Mouse (Mus musculus) midbrain, postnatal 0 days (tissue): ENCODE data around the gene Inpp5f. TPM values are rescaled to one million over a fixed set of nuclear protein-coding genes. Genes with fewer than 3 reads are reported as not detected.

Experiments used
- ATAC-seq: fragments of 200-750 bp; cut with Nextera tagmentation; 2 replicates; pipeline ENCODE4 v1.8.0; 2017; ENCODE audit warnings: moderate number of reproducible peaks, mild to moderate bottlenecking, moderate TSS enrichment, moderate library complexity; ENCODE audit not compliant: low FRiP score
- DNase-seq: peaks from one replicate; pipeline ENCODE4 v3.0.0-alpha.2; 2015; ENCODE audit warnings: low spot score
- H3K27ac ChIP-seq: fragments of 300-500 bp; sonication (generic); 2 replicates; pipeline ENCODE4 v1.5.1; 2014; ENCODE audit warnings: low read depth, mild to moderate bottlenecking, low read length, mixed read lengths
- H3K27me3 ChIP-seq: fragments of 300-500 bp; sonication (generic); 2 replicates; pipeline ENCODE4 v1.6.1; 2014; ENCODE audit warnings: low read length, control low read depth, mixed read lengths; ENCODE audit not compliant: insufficient read depth
- H3K36me3 ChIP-seq: fragments of 300-500 bp; sonication (generic); 2 replicates; pipeline ENCODE4 v1.6.1; 2014; ENCODE audit warnings: low read length, control low read depth, mixed read lengths; ENCODE audit not compliant: insufficient read depth
- H3K4me1 ChIP-seq: fragments of 300-500 bp; sonication (generic); 2 replicates; pipeline ENCODE4 v1.6.1; 2014; ENCODE audit warnings: mild to moderate bottlenecking, control low read depth, antibody characterized with exemption, low read length, mixed read lengths; ENCODE audit not compliant: insufficient read depth
- H3K4me2 ChIP-seq: fragments of 300-500 bp; sonication (generic); 2 replicates; pipeline ENCODE4 v1.6.1; 2014; ENCODE audit warnings: low read depth, mild to moderate bottlenecking, low read length, mixed read lengths; ENCODE audit not compliant: poor library complexity, severe bottlenecking
- H3K4me3 ChIP-seq: fragments of 300-500 bp; sonication (generic); 2 replicates; pipeline ENCODE4 v1.5.1; 2014; ENCODE audit warnings: low read depth, mild to moderate bottlenecking, low read length, moderate library complexity
- H3K9ac ChIP-seq: fragments of 300-500 bp; sonication (generic); replicated peaks from 2 replicates; pipeline ENCODE4 v1.6.1; 2014; ENCODE audit warnings: mild to moderate bottlenecking, low read length, moderate library complexity, mixed read lengths; ENCODE audit not compliant: poor library complexity, severe bottlenecking
- H3K9me3 ChIP-seq: fragments of 300-500 bp; sonication (generic); 2 replicates; pipeline ENCODE4 v1.6.1; 2016; ENCODE audit warnings: low read length, control low read depth
- CTCF ChIP-seq: IDR thresholded peaks from 2 replicates; pipeline ENCODE4 v1.5.1; 2016; ENCODE audit warnings: antibody characterized with exemption, mild to moderate bottlenecking
- WGBS: fragments of 180-500 bp; shearing (Covaris S2); extraction: QIAGEN DNeasy Blood & Tissue Kit; methylation state at CpG from one replicate; pipeline ENCODE4 v1.1.7; 2014; 5-methylcytosine and 5-hydroxymethylcytosine counted together
- polyA plus RNA-seq: library from polyadenylated mRNA; unstranded; fragments of >200 nt; fragmentation: Nextera tagmentation; extraction: Ambion mirVana; gene quantifications from 2 replicates; pipeline ENCODE4 v1.2.1, GENCODE M21; 2015
- total RNA-seq: library from RNA; depleted of rRNA; stranded (reverse); fragments of >200 nt; gene quantifications from 2 replicates; pipeline ENCODE4 v1.2.3, GENCODE M21; 2014

The Inpp5f gene
- total and polyA plus RNA-seq, 2 experiments from 2014 or later, result 424 to 503 TPM

DNA sequence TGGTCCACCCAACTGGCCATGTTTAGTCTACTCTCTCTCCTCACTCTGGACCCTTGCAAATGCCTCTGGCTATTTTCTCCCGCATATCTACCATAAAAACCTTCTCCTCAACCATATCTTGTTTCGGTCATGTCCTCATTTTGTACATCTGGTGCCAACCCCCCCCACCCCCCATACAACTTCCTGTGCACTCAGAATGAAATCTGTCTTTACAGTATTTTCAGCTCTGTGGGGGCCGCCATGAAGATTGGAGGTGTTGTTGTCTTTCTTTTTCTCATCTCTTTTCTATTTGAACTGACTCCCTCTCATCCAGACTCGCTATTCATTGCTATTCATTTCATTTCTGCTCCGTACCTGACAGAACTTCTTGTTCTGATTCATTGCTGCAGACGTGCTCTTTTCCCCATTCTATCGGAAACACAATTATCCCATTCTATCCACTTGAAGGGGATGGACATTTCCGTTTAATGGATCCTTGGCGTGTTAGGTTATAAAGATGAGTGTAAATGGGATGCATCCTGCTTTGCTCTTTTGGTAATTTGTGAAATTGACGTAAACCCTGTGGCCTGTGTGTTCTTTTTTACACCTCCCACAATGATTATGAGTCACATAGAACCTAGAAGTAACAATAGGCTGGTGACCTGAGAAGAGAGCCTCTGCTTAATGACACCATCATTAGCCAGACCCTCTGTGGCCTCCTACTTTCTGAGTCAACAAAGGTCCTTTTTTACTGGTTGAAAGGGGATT is 32.8 kb upstream of the Inpp5f start:
- Histone ChIP-seq H3K9me3 (no peaks in the 10 kb centered on the region), H3K4me1 (no peaks in the 10 kb centered on the region), H3K9ac (no peak overlapping the region), H3K4me3 (no peak overlapping the region), H3K4me2 (no peak overlapping the region), H3K36me3 (no peaks in the 10 kb centered on the region), H3K27me3 (no peaks in the 10 kb centered on the region), H3K27ac (no peak overlapping the region)
- TF ChIP-seq CTCF, result no peak
- ATAC-seq (no peak), DNase-seq (no peak)
- 84% methylated on average over 10 of the region's 10 CpGs for WGBS

DNA sequence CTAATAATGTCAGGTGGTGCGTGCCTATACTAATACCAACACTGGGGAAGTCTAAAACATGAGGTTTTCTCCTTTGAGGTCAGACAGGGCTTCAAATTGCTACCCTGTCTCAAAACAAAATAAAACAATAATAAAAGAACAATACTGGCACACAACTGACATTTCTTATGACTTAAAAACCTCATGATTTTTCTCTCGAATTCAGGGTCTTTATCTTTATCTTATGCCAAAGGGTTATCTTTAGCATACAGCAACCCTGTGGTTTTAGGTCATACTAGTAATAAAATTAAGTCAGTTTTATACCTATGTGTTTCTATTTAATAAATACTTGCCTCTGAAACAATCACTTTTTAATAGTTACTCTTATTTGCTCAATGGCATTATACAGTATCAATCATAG is 31.7 kb upstream of the Inpp5f start:
- DNase-seq (no peak), ATAC-seq (no peak)
- Histone ChIP-seq H3K27me3 (no peaks in the 10 kb centered on the region), H3K9me3 (no peaks in the 10 kb centered on the region), H3K36me3 (no peaks in the 10 kb centered on the region), H3K4me1 (no peaks in the 10 kb centered on the region), H3K27ac (no peak overlapping the region), H3K9ac (no peak overlapping the region), H3K4me2 (no peak overlapping the region), H3K4me3 (no peak overlapping the region)
- no peak for TF ChIP-seq CTCF
- WGBS, result 91% methylated on average over 2 of the region's 2 CpGs

DNA sequence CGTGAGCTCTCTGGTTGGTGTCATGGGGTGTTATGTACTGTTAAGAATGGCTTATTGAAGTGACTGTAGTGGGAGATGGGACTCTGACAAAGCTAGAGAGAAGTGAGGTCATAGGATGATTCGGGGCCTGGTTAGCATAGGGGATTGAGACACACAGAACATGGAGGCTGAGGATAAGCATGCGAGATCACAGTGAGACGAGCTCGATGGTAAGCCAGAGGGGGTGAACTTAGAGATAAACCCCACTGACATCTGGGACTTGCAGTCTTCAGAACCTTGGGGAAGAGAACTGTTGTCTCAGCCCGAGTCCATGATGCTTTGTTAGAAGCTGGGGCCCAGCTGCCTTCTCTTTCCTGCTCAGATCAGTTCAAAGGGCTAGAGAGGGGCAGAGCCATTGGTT is 30.8 kb upstream of the Inpp5f start:
- Histone ChIP-seq H3K9ac (no peak overlapping the region), H3K27me3 (no peaks in the 10 kb centered on the region), H3K4me3 (no peak overlapping the region), H3K4me1 (no peaks in the 10 kb centered on the region), H3K36me3 (no peaks in the 10 kb centered on the region), H3K4me2 (no peak overlapping the region), H3K9me3 (no peaks in the 10 kb centered on the region), H3K27ac (no peak overlapping the region)
- WGBS, result 91% methylated on average over 6 of the region's 6 CpGs
- TF ChIP-seq CTCF, result no peak
- ATAC-seq (no peak), DNase-seq (no peak)

DNA sequence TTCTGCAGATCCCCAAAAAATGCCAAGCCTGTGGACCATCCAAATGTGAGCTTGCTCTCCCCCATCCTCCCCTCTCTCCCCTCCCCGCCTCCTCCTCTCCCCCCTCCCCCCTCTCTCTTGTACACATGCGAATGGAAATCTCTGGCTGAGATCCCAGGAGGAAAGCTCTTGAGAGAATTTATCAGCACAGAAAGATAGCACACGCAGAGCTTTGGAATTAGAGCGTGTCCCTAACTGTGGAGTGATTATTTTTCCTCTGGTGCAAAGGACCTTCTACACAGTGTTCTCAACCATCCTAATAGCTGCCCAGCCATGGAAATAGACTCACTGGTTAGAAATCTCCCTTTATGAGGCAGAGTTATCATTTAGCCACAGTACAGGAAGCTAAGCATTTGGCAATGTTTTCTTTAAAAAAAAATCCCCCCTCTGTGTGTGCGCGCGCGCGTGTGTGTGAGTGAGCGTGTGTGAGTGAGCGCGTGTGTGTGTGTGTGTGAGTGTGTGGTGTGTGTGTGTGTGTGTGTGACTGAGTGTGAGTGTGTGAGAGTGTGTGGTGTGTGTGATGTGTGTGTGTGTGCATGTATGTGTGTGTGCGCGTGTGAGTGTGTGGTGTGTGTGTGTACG is 29.2 kb upstream of the Inpp5f start:
- no peaks in the 10 kb centered on the region for H3K36me3 ChIP-seq
- no peak for TF ChIP-seq CTCF
- no peak for ATAC-seq
- DNase-seq, result peak; percentile 40
- no peaks in the 10 kb centered on the region for H3K4me1 ChIP-seq
- 69% methylated on average over 14 of the region's 15 CpGs for WGBS
- no peak overlapping the region for H3K9ac ChIP-seq
- H3K27me3 ChIP-seq, result no peaks in the 10 kb centered on the region
- no peak overlapping the region for H3K4me3 ChIP-seq
- no peak overlapping the region for H3K27ac ChIP-seq
- H3K4me2 ChIP-seq, result no peak overlapping the region
- H3K9me3 ChIP-seq, result no peaks in the 10 kb centered on the region

DNA sequence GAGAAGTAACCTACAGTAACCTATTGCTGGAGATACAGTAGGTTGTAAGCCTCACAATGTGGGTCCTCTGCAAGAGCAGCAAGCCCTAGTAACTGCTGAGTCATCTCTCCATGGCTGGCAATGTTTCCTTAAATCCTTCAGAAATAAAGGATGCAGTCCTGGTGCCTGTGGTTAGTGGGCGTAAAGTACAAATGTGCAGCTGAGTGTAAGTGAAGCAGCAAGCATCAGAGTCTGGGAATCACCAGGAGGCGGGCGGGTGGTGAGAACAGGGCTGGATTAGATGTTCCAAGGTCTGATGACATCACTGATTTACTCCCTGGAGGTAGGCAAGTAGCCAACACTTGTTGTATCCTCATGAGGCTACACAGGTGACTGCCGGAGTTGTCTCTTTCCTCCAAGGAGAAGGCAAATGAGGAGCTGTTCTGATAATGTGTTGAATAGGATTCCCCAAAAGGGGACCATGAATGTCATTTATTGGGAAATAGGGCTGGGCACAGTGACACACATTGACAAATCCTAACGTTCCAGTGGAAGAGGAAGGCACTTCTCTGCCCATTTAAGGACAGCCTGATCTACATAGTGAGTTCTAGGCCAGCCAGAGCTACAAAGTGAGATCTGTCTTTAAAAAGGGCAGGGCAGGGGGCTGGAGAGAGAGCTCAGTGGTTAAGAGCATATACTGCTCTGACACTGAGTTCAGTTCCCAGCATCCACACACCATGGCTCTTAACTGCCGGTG is 27.7 kb upstream of the Inpp5f start:
- WGBS, result 77% methylated on average over 6 of the region's 6 CpGs
- Histone ChIP-seq H3K4me1 (no peaks in the 10 kb centered on the region), H3K9me3 (no peaks in the 10 kb centered on the region), H3K27me3 (no peaks in the 10 kb centered on the region), H3K9ac (no peak overlapping the region), H3K4me3 (no peak overlapping the region), H3K36me3 (no peaks in the 10 kb centered on the region), H3K4me2 (no peak overlapping the region), H3K27ac (no peak overlapping the region)
- 0 out of 2 replicates have a peak, but pooled peaks have one; percentile 5 for TF ChIP-seq CTCF
- no peak for ATAC-seq
- DNase-seq, result peak; percentile 68
